Mouse (Mus musculus) adrenal gland, postnatal 14 days (tissue): ENCODE results near the gene Gpi1. TPM values are rescaled to one million over a fixed set of nuclear protein-coding genes. Genes with fewer than 3 reads are reported as not detected.
"Not testable (repeated sequence)": the region's sequence is repeated elsewhere in the genome, so short reads cannot be mapped to it uniquely, and the experiment has no call there.

Experiments used
- DNase-seq: peaks from one replicate; pipeline ENCODE4 v3.0.0; 2021; ENCODE audit warnings: mixed read lengths
- total RNA-seq: library from RNA; stranded (reverse); gene quantifications from 2 replicates; pipeline ENCODE4 v1.2.3, GENCODE M21; 2021

The Gpi1 gene
- total RNA-seq, 1 experiment from 2014 or later: 347 TPM

DNA sequence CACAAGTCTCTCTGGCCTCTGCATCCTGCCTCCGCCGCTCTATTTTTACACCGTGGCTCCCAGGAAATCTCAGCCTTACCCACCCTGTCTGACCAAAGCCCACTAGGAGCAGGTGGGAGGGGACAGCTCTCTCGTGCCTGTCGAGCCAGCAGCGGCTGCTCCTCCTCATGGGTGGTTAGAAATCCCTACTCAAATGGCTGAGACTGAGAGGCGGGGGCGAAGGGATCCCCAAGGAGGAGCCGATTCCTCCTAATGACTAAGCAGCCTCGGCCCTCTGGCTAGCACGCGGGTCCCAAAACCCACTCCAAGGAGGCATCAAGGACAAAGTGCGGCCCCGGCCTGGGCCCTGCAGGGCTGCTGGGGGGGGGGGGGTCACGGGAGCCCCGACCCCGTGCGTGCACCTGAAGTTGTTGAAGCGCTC lies 435 bp downstream of the Gpi1 start:
- peak; percentile 70 for DNase-seq

- no peak for DNase-seq
These were observed 983 bp downstream of the Gpi1 start for GRCm38 (mm10) chr7:34229153-34229552.

DNA sequence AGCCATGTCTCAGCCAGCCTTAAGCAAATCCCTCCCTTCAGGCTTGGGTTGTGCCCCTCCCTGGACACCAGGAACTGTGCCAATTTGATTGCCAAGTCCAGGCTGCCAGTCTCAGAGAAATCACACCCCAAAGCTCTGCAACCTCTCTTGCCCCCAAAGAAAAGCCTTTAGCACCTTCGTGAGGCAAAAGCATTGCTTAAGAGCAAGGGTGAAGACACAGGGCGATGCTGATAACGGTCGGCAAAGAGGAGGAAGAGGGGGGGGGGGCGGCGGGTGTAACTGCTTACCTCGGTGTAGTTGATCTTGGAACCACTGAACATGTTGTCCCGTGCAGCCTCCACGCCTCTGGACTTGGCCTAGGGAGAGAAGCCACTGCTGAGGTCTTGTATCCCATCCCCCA lies 1.5 kb downstream of the Gpi1 start:
- DNase-seq: peak; percentile 66

- no peak for DNase-seq
These were observed 3.3 kb downstream of the Gpi1 start for GRCm38 (mm10) chr7:34226846-34227245.

DNA sequence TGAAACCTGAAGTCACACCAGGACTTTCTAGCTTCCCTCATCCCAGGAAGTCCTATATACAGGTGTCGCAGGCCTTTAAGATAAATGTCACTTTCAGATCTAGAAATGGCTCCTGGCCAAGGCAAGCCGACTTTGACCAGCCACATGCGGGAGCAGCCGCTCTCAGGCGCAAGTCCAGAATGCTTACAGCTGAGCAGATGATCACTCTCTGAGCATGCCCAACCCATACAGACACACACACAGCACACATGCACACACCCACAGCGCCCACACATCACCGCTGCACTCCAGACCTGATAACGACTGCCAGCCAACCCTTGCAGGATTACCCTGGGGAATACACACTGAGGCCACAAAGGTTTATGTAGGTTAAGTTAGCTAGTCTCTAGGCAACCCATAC lies 4.0 kb downstream of the Gpi1 start:
- no peak for DNase-seq

DNA sequence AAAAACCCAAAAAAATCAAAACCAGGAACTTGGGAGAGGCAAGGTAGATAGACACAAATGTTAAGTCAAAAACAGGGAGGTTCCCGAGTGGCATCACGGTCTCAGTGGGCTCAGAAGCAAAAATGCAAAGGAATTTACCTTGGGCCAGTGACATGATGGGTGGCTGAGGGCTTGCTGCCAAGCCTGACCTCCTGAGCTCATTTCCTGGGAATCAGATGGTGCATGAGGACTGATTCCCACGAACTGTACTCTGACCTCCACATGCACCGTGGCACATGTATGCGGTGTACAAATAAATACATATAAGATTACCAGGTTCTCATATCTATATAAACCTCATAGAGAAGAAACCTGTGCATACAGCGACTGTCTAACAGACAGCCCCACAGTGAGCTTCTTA lies 5.8 kb downstream of the Gpi1 start:
- no peak for DNase-seq

DNA sequence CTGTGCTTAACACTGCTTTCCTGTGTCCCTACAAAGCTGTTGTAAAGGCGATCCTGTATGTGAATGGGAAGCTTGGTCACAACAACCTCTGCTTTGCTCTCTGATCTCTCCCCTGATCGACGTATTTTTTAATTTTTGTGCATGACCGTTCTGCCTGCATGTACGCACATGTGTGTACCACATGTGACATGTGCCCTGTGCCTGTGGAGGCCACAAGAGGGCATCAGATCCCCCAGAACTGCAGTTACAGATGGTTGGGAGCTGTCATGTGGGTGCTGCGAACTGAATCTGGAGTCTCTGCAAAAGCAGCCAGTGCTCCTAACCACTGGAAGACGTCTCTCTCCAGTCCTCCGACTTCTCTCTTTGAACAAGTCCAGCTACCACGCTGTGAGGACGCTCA lies 7.8 kb downstream of the Gpi1 start:
- DNase-seq: no peak

GRCm38 (mm10) chr7:34221594-34222250 lies 8.4 kb downstream of the Gpi1 start:
- DNase-seq: no peak

DNA sequence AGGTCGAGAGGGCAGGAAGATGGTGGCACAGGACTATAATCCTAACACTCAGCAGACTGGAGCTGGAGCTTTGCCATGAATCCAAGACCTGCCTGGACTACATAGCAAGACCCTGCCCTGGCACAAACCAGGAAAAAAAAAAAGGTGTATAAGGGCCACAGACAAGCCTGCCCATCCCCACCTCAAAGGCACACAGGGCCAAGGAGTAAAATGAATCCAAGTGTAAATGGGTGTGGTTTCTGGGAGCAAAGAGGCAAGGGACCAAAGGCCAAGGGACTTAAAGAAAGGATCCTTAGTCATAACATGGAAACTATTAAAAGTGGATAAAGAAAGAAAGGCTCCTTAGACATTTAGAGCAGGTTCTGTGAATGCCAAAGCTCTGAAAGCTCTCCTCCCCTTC lies 11.6 kb downstream of the Gpi1 start:
- no peak for DNase-seq

DNA sequence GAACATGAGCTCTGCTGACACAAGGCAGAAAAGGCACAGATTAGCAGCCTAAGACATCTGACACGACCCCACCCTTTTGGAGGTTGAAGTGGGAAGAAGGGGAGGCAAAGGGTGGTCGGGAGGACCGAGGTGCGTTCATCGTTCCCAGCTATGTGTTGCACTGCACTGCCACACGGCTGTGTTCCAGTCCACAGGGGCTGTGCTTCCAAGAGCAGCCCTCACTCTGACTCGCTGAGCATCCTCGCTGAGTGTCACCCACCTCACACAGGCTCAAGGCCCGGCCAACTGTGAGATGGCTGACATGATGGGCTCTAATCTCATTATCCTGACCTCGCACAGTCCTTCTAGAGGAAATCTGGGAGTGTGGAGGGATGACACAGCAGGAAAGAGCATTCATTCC lies 13.7 kb downstream of the Gpi1 start:
- DNase-seq: no peak

GRCm38 (mm10) chr7:34215481-34215880 lies 14.7 kb downstream of the Gpi1 start:
- peak; percentile 40 for DNase-seq

DNA sequence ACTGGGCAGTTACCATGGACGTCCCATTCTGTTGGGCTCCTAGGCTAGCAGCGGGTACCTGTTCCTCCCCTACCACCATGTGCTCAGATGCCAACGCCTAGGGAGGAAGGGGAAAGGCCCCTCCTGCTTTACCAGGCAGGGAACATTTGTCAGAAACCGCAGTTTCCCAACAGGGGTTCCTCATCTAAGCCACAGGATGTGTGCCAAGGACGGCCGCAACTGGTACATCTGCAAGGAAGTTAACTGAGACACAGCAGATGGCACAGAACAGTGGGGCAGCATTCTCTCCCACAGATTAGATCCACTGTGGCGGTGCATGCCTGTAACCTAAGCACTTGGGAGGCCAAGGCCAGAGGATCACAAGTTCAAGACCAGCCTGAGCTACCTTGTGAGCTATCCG lies 15.5 kb downstream of the Gpi1 start:
- no peak for DNase-seq

DNA sequence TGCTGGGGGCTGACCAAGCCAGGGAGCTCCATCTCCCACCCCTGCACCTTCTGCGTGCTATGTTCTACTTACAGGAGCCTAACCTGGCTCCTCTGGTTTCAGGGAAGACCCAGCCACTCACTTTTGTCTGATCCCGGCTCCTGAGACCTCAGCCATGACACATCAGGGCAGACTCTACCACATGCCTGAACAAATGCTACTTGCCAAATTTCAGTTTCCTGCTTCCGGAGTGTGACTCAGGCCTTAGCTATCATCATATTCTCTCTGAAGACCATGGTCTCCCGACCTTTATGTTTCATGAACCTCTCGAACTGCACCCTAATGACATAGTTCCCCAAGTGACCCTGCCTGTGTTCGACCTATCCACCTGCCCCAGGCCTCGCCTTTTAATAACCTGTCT lies 16.9 kb downstream of the Gpi1 start:
- DNase-seq: no peak

- no peak for DNase-seq
These were observed 21.9 kb downstream of the Gpi1 start for GRCm38 (mm10) chr7:34208027-34208745.

DNA sequence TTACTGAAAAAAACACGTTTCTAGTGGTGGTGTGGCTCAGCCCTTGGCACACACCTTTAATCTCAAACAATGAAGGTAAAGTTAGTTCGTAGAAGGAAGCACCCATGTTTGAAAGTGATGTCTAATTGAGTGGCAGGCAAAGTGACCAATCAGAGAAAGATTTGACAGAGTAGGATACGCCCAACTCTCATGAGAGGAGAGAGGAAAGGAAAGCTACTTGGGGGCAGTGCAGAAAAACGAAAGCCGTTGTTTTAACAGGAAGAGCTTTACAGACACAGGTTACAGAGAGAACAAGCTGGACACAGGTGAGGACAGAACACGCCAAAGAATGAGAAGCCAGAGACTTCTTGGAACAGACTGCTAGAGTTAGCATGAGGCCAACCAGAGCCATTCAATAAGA lies 23.8 kb downstream of the Gpi1 start:
- DNase-seq: no peak

- DNase-seq: not testable (repeated sequence)
These were observed 28.0 kb downstream of the Gpi1 start for GRCm38 (mm10) chr7:34202147-34202546.

- DNase-seq: no peak
These were observed 29.3 kb downstream of the Gpi1 start for GRCm38 (mm10) chr7:34200829-34201228.

DNA sequence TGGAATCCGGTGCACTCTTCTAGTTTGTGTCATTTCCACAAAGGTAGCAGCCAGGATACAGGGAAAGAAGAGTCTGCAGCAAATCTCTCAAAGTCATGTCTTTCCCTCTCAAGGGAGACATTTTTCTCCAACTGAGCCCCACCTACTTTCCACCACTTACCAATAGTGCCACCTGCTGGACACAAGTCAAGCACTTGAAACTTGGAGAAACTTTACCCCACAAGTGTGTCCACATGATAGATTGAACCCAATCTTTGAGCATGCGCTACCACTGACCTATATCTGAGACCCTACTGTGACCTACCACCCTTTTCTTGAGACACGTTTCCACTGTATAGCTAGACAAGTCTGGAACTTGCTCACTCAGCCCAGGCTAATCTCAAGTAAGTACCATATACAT lies 31.8 kb downstream of the Gpi1 start:
- DNase-seq: peak; percentile 61

DNA sequence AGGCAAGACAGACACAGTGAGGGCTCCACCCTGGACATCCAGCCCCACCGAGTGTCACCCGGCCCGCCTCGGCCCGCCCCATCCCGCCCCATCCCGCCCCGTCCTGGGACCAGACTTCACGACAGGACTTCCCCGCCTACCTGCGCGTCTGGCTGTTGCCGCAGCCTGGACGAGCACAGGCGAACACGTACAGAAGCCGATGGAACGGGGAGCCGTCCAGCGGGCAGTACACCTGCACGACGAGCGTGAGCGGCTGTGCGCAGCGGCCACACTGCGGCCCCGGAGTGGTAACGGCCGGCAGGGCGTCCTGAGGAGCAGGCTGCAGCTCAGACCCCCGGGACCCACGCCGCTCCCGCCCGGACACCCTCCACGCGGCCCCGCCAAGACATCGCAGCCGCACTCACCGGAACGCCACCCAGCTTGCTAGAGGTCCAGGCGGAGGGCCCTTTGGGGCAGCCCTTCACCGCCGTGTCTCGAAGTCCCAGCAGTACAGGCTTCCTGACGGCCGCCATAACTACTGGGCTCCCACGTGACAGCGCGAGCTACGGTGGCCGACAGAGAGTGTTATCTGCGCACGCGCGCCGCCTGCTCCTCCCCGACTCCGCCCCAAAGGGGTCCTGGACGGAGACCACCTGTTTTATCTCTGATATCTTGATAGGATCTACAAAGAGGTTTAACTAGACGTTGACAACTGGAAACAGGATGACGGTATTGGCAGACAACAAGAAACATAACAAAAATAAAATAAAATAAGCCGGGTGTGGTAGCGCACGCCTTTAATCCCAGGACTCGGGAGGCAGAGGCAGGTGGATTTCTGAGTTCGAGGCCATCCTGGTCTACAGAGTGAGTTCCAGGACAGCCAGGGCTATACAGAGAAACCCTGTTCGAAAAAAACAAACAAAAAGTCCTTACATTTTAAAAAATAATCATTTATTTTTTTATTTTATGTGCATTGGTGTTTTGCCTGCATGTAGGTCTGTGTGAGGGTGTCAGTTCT lies 33.7 kb downstream of the Gpi1 start, which contains the start of gene Pdcd2l:
TSS of gene Pdcd2l (minus strand) at position 530 of the 997 bp plus-strand sequence.
- peak; percentile 97 for DNase-seq

GRCm38 (mm10) chr7:34195632-34196031 lies 34.5 kb downstream of the Gpi1 start:
- no peak for DNase-seq

GRCm38 (mm10) chr7:34192825-34193224 lies 37.3 kb downstream of the Gpi1 start:
- DNase-seq: no peak

- no peak for DNase-seq
These were observed 40.7 kb downstream of the Gpi1 start for GRCm38 (mm10) chr7:34189376-34189989.
